Mouse (Mus musculus) CH12.LX (cell line): ENCODE results near the gene Gm7271. TPM values are rescaled to one million over a fixed set of nuclear protein-coding genes. Genes with fewer than 3 reads are reported as not detected.

ENCODE experiments used
- DNase-seq: peaks from one replicate; pipeline ENCODE4 v3.0.0-alpha.2; 2013; ENCODE audit errors: extremely low read depth
- H3K27ac ChIP-seq: 2 replicates; pipeline ENCODE4 v1.5.1; 2012; ENCODE audit warnings: low read depth, mild to moderate bottlenecking, control low read depth, moderate library complexity; ENCODE audit not compliant: insufficient read depth
- H3K27me3 ChIP-seq: replicated peaks from 2 replicates; pipeline ENCODE3; 2012; ENCODE audit warnings: inconsistent platforms
- H3K36me3 ChIP-seq, 2 experiments: replicated peaks in 1 of 2; 2 replicates each; pipeline versions ENCODE3 to v1.6.1; 2012; ENCODE audit warnings: inconsistent platforms in 1 of 2, low read length in 1 of 2, mild to moderate bottlenecking in 1 of 2, mixed read lengths in 1 of 2, moderate library complexity in 1 of 2; ENCODE audit not compliant: control insufficient read depth in 1 of 2, insufficient read depth in 1 of 2
- H3K4me1 ChIP-seq, 2 experiments: 2 replicates each; pipeline ENCODE4 v1.6.1; 2012; ENCODE audit warnings: inconsistent platforms in 1 of 2, moderate library complexity in 1 of 2; ENCODE audit not compliant: insufficient read depth in 2 of 2, control insufficient read depth in 1 of 2
- H3K4me2 ChIP-seq: 2 replicates; pipeline ENCODE4 v1.6.1; 2012; ENCODE audit warnings: low read depth, mild to moderate bottlenecking, control low read depth; ENCODE audit not compliant: poor library complexity, insufficient read depth, severe bottlenecking
- H3K4me3 ChIP-seq, 3 experiments: fragments of 150-350 bp in 1 of 3; sonication (generic) in 1 of 3; replicated peaks in 1 of 3; 2 replicates each; pipeline versions ENCODE3 to v1.5.1; 2011 to 2012; ENCODE audit warnings: low read depth in 2 of 3, low read length in 2 of 3, mild to moderate bottlenecking in 2 of 3, moderate library complexity in 2 of 3, control low read depth in 1 of 3, improper control_type of control experiment in 1 of 3, inconsistent platforms in 1 of 3, mixed read lengths in 1 of 3; ENCODE audit not compliant: poor library complexity in 1 of 3
- H3K79me2 ChIP-seq: replicated peaks from 2 replicates; pipeline ENCODE4 v1.6.1; 2012; ENCODE audit warnings: mild to moderate bottlenecking, moderate library complexity; ENCODE audit not compliant: control insufficient read depth, poor library complexity, insufficient read depth, severe bottlenecking; ENCODE audit errors: extremely low read depth
- H3K9ac ChIP-seq: 2 replicates; pipeline ENCODE4 v1.6.1; 2012; ENCODE audit warnings: low read depth, mild to moderate bottlenecking, control low read depth, moderate library complexity; ENCODE audit not compliant: insufficient read depth
- H3K9me3 ChIP-seq: replicated peaks from 2 replicates; pipeline ENCODE3; 2012; ENCODE audit warnings: low read length, inconsistent platforms, mixed read lengths
- BHLHE40 ChIP-seq: IDR thresholded peaks from 2 replicates; pipeline ENCODE4 v1.6.1; 2011; ENCODE audit warnings: mild to moderate bottlenecking, low read depth, low read length, improper control_type of control experiment
- CHD1 ChIP-seq: IDR thresholded peaks from 2 replicates; pipeline ENCODE4 v1.6.1; 2012; ENCODE audit warnings: low read depth, low read length, improper control_type of control experiment, inconsistent platforms
- CHD2 ChIP-seq: IDR thresholded peaks from 2 replicates; pipeline ENCODE4 v1.6.1; 2011; ENCODE audit warnings: low read length, improper control_type of control experiment
- CTCF ChIP-seq, 2 experiments: IDR thresholded peaks in 1 of 2; conservative IDR thresholded peaks in 1 of 2; 2 replicates each; pipeline ENCODE4 v1.5.1; 2011 to 2012; ENCODE audit warnings: low read depth in 2 of 2, low read length in 2 of 2, improper control_type of control experiment in 1 of 2, inconsistent platforms in 1 of 2, mild to moderate bottlenecking in 1 of 2, moderate library complexity in 1 of 2
- E2F4 ChIP-seq: IDR thresholded peaks from 2 replicates; pipeline ENCODE4 v1.6.1; 2011; ENCODE audit warnings: low read depth, low read length, improper control_type of control experiment; ENCODE audit not compliant: insufficient replicate concordance
- ELF1 ChIP-seq: IDR thresholded peaks from 2 replicates; pipeline ENCODE4 v1.6.1; 2014; ENCODE audit warnings: low read depth, mild to moderate bottlenecking, inconsistent platforms, low read length, improper control_type of control experiment
- EP300 ChIP-seq: IDR thresholded peaks from 2 replicates; pipeline ENCODE4 v1.6.1; 2011; ENCODE audit warnings: low read length, improper control_type of control experiment
- ETS1 ChIP-seq: conservative IDR thresholded peaks from 2 replicates; pipeline ENCODE4 v1.6.1; 2012; ENCODE audit warnings: low read depth, mild to moderate bottlenecking, inconsistent platforms, low read length, improper control_type of control experiment, moderate library complexity
- IRF4 ChIP-seq: IDR thresholded peaks from 2 replicates; pipeline ENCODE4 v1.6.1; 2014; ENCODE audit warnings: low read depth, mild to moderate bottlenecking, inconsistent platforms, low read length, improper control_type of control experiment
- JUN ChIP-seq: IDR thresholded peaks from 2 replicates; pipeline ENCODE4 v1.6.1; 2011; ENCODE audit warnings: low read depth, mild to moderate bottlenecking, low read length, improper control_type of control experiment, moderate library complexity; ENCODE audit not compliant: insufficient read depth
- JUND ChIP-seq: conservative IDR thresholded peaks from 2 replicates; pipeline ENCODE4 v1.6.1; 2011; ENCODE audit warnings: low read depth, low read length, improper control_type of control experiment
- KAT2A ChIP-seq: IDR thresholded peaks from 2 replicates; pipeline ENCODE4 v1.6.1; 2012; ENCODE audit warnings: low read length, improper control_type of control experiment, inconsistent platforms; ENCODE audit not compliant: insufficient replicate concordance
- MAFK ChIP-seq: IDR thresholded peaks from 2 replicates; pipeline ENCODE4 v1.6.1; 2011; ENCODE audit warnings: low read length, improper control_type of control experiment; ENCODE audit not compliant: insufficient replicate concordance
- MAX ChIP-seq: IDR thresholded peaks from 2 replicates; pipeline ENCODE4 v1.6.1; 2011; ENCODE audit warnings: low read length, improper control_type of control experiment
- MAZ ChIP-seq: IDR thresholded peaks from 2 replicates; pipeline ENCODE4 v1.6.1; 2012; ENCODE audit warnings: low read depth, mild to moderate bottlenecking, inconsistent platforms, low read length, improper control_type of control experiment, moderate library complexity
- MEF2A ChIP-seq: IDR thresholded peaks from 2 replicates; pipeline ENCODE4 v1.6.1; 2014; ENCODE audit warnings: low read depth, mild to moderate bottlenecking, inconsistent platforms, low read length, improper control_type of control experiment, borderline replicate concordance
- NELFE ChIP-seq: IDR thresholded peaks from 2 replicates; pipeline ENCODE4 v1.6.1; 2011; ENCODE audit warnings: low read depth, low read length, improper control_type of control experiment
- POLR2A ChIP-seq: IDR thresholded peaks from 2 replicates; pipeline ENCODE4 v1.6.1; 2011; ENCODE audit warnings: low read depth, mild to moderate bottlenecking, improper control_type of control experiment, low read length
- RAD21 ChIP-seq: IDR thresholded peaks from 2 replicates; pipeline ENCODE4 v1.6.1; 2011; ENCODE audit warnings: low read depth, mild to moderate bottlenecking, low read length, improper control_type of control experiment, moderate library complexity
- RCOR1 ChIP-seq: conservative IDR thresholded peaks from 2 replicates; pipeline ENCODE4 v1.6.1; 2012; ENCODE audit warnings: low read depth, mild to moderate bottlenecking, inconsistent platforms, low read length, improper control_type of control experiment
- USF1 ChIP-seq: IDR thresholded peaks from 2 replicates; pipeline ENCODE4 v1.6.1; 2014; ENCODE audit warnings: low read depth, mild to moderate bottlenecking, inconsistent platforms, low read length, improper control_type of control experiment
- USF2 ChIP-seq: conservative IDR thresholded peaks from 2 replicates; pipeline ENCODE4 v1.6.1; 2011; ENCODE audit warnings: low read depth, low read length, improper control_type of control experiment
- ZNF384 ChIP-seq: IDR thresholded peaks from 2 replicates; pipeline ENCODE4 v1.6.1; 2012; ENCODE audit warnings: low read depth, low read length, improper control_type of control experiment, inconsistent platforms
- dilution Hi-C: fragments of 300-500 bp; cut with MboI; formaldehyde crosslinking; loops from 2 replicates; pipeline ENCODE4 v1.14.3; 2020; ENCODE audit warnings: low sequenced_read_pairs; ENCODE audit not compliant: extremely low pct_unique_long_range_greater_than_20kb, extremely low pct_ligation_motif_present
- in situ Hi-C: fragments of 300-500 bp; cut with MboI; formaldehyde crosslinking; loops from 3 replicates; pipeline ENCODE4 v1.14.3; 2019; ENCODE audit warnings: low sequenced_read_pairs, low pct_ligation_motif_present, low pct_unique_long_range_greater_than_20kb, mixed read lengths
- polyA plus RNA-seq: library from polyadenylated mRNA; unstranded; fragments of >175 nt; gene quantifications from 2 replicates; pipeline ENCODE4 v1.2.1, GENCODE M21; 2012; ENCODE audit warnings: low read depth; ENCODE audit not compliant: insufficient read length
- total RNA-seq, 2 experiments: library from RNA; depleted of rRNA; stranded (reverse); fragments of 300-350 nt in 1 of 2; fragments of >200 nt in 1 of 2; gene quantifications; 2 replicates each; pipeline ENCODE4 v1.2.3; 2012 to 2014

Gm7271 gene
- total and polyA plus RNA-seq, 3 experiments: not detected

DNA sequence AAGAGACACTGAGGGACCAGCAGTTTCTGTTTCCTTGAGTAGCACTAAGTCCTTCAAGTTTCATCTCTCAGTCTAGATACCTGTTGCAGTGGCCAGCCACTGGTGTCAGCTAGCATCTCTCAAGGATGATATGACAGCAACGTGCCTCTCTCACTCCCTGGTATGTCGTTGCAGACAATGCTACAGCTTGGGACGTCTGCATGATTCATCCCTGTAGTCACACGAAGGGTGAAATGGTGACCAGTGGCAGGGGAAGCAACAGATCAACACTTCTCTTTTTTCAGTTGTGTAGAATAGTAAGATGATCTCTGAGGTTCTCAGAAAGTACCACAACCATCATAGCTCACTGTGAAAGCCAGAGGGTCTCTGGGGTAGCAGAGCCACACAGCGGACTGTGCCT is 40.8 kb downstream of the Gm7271 start:
- H3K27me3 ChIP-seq: no peaks in the 10 kb centered on the region
- TF ChIP-seq MEF2A (no peak), IRF4 (peak; percentile 71; the same call in 1 of the 2 replicates), JUN (peak; percentile 28; the same call in 1 of the 2 replicates), JUND (0 out of 2 replicates have a peak, but pooled peaks have one; percentile 13), BHLHE40 (peak; percentile 71)
- peak overlapping the region; percentile 68 for H3K4me2 ChIP-seq
- peaks cover 4% of the 10 kb centered on the region for H3K79me2 ChIP-seq
- H3K4me3 ChIP-seq: no peak overlapping the region
- H3K36me3 ChIP-seq: no peaks in the 10 kb centered on the region
- no peak overlapping the region; the same call in 1 of the 2 replicates for H3K9ac ChIP-seq
- dilution Hi-C loops: no loop called here
- H3K27ac ChIP-seq: no peak overlapping the region
- in situ Hi-C loops: no loop called here
- peak; percentile 43 for DNase-seq
- H3K9me3 ChIP-seq: no peaks in the 10 kb centered on the region
- H3K4me1 ChIP-seq: peaks cover 6 to 21% of the 10 kb centered on the region in 2 experiments; a peak in 2 of 4 replicates

DNA sequence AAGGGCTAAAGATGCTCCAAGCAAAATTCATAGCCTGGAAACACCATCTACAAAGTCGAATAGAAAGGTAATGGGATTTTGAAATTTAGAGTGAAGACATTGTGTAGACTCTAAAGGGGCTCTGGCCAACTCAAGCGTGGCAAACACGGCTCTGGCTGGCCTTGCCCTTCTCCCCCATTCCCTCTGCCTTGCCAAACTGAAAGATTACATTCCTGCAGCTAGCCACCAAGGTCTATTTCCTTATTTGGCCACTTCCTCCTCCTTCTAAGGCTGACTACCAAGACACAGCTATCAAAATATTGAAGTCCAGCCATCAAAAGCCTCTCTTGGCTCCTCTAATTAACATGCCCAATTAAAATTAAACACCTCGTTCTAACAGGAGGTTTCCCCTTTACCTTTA is 41.2 kb downstream of the Gm7271 start:
- Histone ChIP-seq H3K4me3 (no peak overlapping the region), H3K9me3 (no peaks in the 10 kb centered on the region), H3K4me2 (peak overlapping the region; percentile 68), H3K27ac (no peak overlapping the region), H3K79me2 (peaks cover 7% of the 10 kb centered on the region), H3K9ac (peak overlapping the region; percentile 53; the same call in 1 of the 2 replicates), H3K27me3 (no peaks in the 10 kb centered on the region), H3K4me1 (peaks cover 6 to 23% of the 10 kb centered on the region in 2 experiments; a peak in 2 of 4 replicates), H3K36me3 (no peaks in the 10 kb centered on the region)
- dilution Hi-C loops: no loop called here
- TF ChIP-seq ELF1: no peak
- no peak for TF ChIP-seq CTCF (conservative IDR thresholded peaks at IDR 0.05 in 1 of 2, IDR thresholded peaks at IDR 0.05 in 1 of 2; ENCODE audit: low read depth in 2 of 2, low read length in 2 of 2)
- TF ChIP-seq EP300: no peak
- no peak for TF ChIP-seq NELFE
- TF ChIP-seq USF2: no peak
- no peak for TF ChIP-seq KAT2A
- no peak for TF ChIP-seq RCOR1
- TF ChIP-seq MAX: no peak
- no peak for TF ChIP-seq CHD1
- TF ChIP-seq ETS1: no peak
- TF ChIP-seq MAZ: no peak
- TF ChIP-seq JUN: no peak
- TF ChIP-seq POLR2A: no peak
- TF ChIP-seq CHD2: no peak
- TF ChIP-seq MEF2A: no peak
- no peak for TF ChIP-seq MAFK
- TF ChIP-seq RAD21: no peak
- no peak for TF ChIP-seq E2F4
- TF ChIP-seq USF1: no peak
- no peak for TF ChIP-seq ZNF384
- in situ Hi-C loops: no loop called here
- DNase-seq: no peak
